Mouse (Mus musculus): ENCODE measurements around the gene Gm10647. TPM values are rescaled to one million over a fixed set of nuclear protein-coding genes. Genes with fewer than 3 reads are reported as not detected.

Gm10647 gene
- total RNA-seq, 4 experiments from 2014 or later = 0.20 to 0.62 (median 0.36) TPM

Other genes starting within 250 kb of the Gm10647 start
- 10 to 100 TPM; 37.2 to 53.7 (median 45.7) TPM for gene Usp3, start 203.9 kb upstream of the Gm10647 start, total RNA-seq (2022)
- 1 to 10 TPM in 1 of 4 experiments, under 1 TPM in 3; 0.31 to 1.5 (median 0.65) TPM for gene Car12, start 83.4 kb upstream of the Gm10647 start, total RNA-seq (2022)
- gene Aph1b, start 1.5 kb upstream of the Gm10647 start, total RNA-seq (2022) = 1 to 10 TPM; 7.3 to 9.7 (median 8.5) TPM
- gene Aph1c, start 37.7 kb downstream of the Gm10647 start, total RNA-seq (2022) = 10 to 100 TPM in 1 of 4 experiments, 1 to 10 TPM in 3; 7.1 to 10.7 (median 8.0) TPM
- 10 to 100 TPM; 15.3 to 30.9 (median 23.9) TPM for gene Rab8b, start 122.6 kb downstream of the Gm10647 start, total RNA-seq (2022)
- 100 to 1,000 TPM; 240 to 306 (median 275) TPM for gene Rps27l, start 149.0 kb downstream of the Gm10647 start, total RNA-seq (2022)
- gene Lactb, start 178.4 kb downstream of the Gm10647 start, total RNA-seq (2022) = 10 to 100 TPM; 15.8 to 19.2 (median 17.8) TPM

Data from adrenal gland, adult 8-10 months (tissue).